In genomic region chr1:153501644-153502321, GRCm38 (mm10) we compare ENCODE assay signal across 8 mouse cellular contexts. TPM values are rescaled to one million over a fixed set of nuclear protein-coding genes. Genes with fewer than 3 reads are reported as not detected.
DNase-seq lines count a peak whose midpoint lies in the region; ATAC-seq lines count a peak whose summit lies in the region.

No protein-coding gene starts in this region.

- peak; percentile 56 for DNase-seq in adrenal gland, postnatal 14 days
- no peak for DNase-seq in adrenal gland, postnatal 4 days (ENCODE audit: low spot score in 2 of 2)
- DNase-seq in 416B (ENCODE audit: low read depth) = peak; percentile 34
- peak; percentile 59 for DNase-seq in gonadal fat pad, adult 2 months (ENCODE audit: low read depth)
- DNase-seq in kidney, postnatal 4 days = peak; percentile 26 to 52
- no peak for DNase-seq in cerebellum, adult 9-10 months
- no peak for DNase-seq in retina, postnatal 1 day

- no peak for ATAC-seq in CD4-positive, CD25-positive, alpha-beta regulatory T cell, adult 4 months

RNA-seq across cellular contexts. Expression of gene Dhx9, which starts 14.3 kb away (rescaled TPM):
- 119 and 131 TPM in 2 replicates for total RNA-seq in adrenal gland, postnatal 14 days (2021)
- total RNA-seq in adrenal gland, postnatal 4 days (2021) = 100 to 1,000 TPM; 158 to 176 TPM
- polyA plus RNA-seq in gonadal fat pad, adult 2 months (2012; rRNA removed) = 20.5 and 23.3 TPM in 2 replicates
- 10 to 100 TPM; 28.0 to 35.3 TPM for polyA plus RNA-seq in CD4-positive, CD25-positive, alpha-beta regulatory T cell, adult 4 months (2017; shearing (Covaris generic))

RNA-seq across cellular contexts. Expression of gene Npl, which starts 48.1 kb away (rescaled TPM):
- total RNA-seq in adrenal gland, postnatal 14 days (2021) = 3.1 and 5.6 TPM in 2 replicates
- 10 to 100 TPM in 1 of 2 experiments, 1 to 10 TPM in 1; 6.3 to 11.6 TPM for total RNA-seq in adrenal gland, postnatal 4 days (2021)
- 13.2 and 19.9 TPM in 2 replicates for polyA plus RNA-seq in gonadal fat pad, adult 2 months (2012; rRNA removed)
- polyA plus RNA-seq in CD4-positive, CD25-positive, alpha-beta regulatory T cell, adult 4 months (2017; shearing (Covaris generic)) = not detected

Comparison
In these comparisons a context has a peak if more than half of its experiments do, and no peak if none do; other contexts are left out.
1. DNase-seq: peak in adrenal gland, postnatal 14 days (single experiment), 416B (single experiment), gonadal fat pad, adult 2 months (single experiment) and kidney, postnatal 4 days (2 of 2); none in adrenal gland, postnatal 4 days (0 of 2), cerebellum, adult 9-10 months (single experiment) and retina, postnatal 1 day (single experiment).